Mouse (Mus musculus) CD4-positive, CD25-positive, alpha-beta regulatory T cell, adult 4 months (primary cell): ENCODE measurements around the gene Tut4. TPM values are rescaled to one million over a fixed set of nuclear protein-coding genes. Genes with fewer than 3 reads are reported as not detected.
A peak's percentile ranks its signal among the peaks of the same experiment; 100 is the strongest.

Experiments used
- ATAC-seq: one replicate; pipeline ENCODE4 v1.8.0; 2017
- polyA plus RNA-seq, 2 experiments: library from polyadenylated mRNA; unstranded; fragments of 100-300 nt; shearing (Covaris generic); gene quantifications; one replicate each; pipeline ENCODE4 v1.2.1; 2017

The Tut4 gene
- polyA plus RNA-seq = 10 to 100 TPM; 81.5 to 96.5 TPM

DNA sequence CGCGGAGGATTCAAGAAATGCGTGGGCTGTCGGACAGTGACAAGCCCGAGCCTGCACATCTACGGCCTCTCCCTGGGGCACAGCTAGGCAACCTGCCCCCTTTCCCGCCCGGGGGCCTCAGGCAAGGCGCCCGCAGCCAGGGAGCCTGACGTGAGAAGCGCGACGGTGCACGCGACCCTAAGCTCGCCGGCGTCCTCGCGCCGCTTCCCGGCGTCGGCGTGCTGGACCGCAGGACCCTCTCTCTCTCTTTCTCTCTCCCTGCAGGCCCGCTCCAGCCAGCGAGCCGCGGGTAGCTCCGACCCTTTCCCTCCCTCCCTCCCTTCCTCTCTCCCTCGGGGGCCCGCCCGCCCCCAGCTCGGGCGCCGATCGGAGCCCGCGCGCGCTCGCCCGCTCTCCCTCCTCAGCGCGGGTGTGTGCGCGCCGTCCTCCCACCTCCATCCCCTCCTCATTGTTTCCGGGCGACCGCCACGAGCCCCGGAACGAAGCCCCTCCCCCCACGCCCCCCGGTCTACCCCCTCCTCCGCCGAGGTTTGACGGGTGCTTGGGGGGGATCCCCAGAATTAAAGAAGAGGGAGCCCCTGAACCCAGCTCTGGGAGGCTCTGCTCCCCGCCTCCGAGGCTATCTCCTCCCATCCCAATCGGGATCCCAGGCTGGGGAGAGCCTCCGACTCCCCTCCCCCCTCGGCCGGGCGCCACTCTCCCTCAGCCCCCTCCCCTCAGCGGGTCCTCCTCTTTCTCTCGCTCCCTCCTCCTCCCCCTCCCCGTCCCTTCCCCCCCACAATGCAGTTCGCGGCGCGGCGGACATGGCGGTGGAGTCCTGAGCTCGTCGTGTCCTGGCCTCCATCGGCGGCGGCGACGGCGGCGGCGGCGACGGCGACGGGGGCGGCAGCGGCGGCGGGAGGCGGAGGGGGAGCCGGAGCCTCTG lies at the start of gene Tut4:
Gene Tut4 (plus strand): TSS at position 196 of the 925 bp plus-strand sequence.
- ATAC-seq = peak; percentile 28

DNA sequence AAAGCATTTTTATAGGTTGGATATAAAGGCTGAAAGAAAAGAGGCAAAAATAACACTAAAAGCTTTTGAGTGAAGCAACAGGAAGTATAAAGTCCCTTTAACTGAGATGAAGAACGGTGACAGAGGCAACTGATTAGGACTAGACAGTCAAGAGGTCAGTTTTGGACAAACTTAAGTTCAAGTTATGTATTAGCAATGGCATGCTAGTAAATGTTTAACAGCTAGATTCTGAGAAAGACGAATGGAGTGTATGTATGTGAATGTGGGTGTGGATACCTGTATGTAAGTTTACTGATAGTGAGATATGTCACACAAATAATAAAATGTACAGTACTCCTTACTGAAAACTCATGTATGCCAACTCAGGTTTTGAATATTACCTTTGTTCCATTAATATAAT lies 34.6 kb upstream of the Tut4 start:
- ATAC-seq = no peak

DNA sequence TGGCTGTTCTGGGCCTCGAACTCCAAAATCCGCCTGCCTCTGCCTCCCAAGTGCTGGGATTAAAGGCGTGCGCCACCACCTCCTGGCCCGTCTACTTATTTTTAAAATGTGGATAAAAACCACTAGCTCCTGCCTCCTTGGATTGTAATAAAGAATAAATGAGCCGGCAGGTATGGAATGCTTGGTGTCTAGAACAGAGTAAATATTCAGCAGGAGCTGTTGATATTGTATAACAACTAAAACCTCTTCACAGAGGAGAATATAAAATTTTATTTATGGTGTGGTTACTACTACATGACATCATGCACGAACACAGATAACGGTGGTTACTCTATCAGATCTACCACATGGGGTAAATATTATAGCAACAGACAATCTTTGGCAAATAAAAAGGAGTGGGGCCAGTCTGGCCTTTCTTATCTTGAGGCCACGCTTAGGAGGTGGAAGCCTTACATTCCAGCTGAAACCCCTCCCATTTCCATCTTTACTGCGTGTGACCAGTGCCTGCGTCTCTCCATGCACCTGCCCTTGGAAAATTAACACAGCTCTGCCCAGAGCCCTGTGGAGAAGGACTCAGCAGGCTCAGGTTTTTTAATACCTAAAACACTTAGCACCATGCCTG lies 31.4 kb upstream of the Tut4 start:
- no peak for ATAC-seq

DNA sequence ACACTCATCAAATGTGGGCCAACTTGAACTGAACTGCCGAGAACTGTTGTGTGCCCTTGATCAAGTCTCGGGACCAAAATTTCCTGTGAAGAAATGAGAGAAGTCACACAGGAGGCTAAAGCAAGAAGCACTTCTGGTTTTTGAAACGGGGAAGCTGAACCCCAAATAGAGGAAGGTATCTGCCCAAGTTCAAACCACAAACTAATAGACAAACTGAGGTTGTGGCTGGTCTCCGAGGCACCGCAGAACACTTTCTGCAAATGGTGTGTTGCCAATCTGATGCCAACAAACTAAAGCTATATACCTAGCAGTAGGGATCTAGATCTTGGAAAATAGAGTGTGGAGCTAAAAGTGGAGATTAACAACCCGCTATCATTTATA lies 30.9 kb upstream of the Tut4 start:
- ATAC-seq = no peak

DNA sequence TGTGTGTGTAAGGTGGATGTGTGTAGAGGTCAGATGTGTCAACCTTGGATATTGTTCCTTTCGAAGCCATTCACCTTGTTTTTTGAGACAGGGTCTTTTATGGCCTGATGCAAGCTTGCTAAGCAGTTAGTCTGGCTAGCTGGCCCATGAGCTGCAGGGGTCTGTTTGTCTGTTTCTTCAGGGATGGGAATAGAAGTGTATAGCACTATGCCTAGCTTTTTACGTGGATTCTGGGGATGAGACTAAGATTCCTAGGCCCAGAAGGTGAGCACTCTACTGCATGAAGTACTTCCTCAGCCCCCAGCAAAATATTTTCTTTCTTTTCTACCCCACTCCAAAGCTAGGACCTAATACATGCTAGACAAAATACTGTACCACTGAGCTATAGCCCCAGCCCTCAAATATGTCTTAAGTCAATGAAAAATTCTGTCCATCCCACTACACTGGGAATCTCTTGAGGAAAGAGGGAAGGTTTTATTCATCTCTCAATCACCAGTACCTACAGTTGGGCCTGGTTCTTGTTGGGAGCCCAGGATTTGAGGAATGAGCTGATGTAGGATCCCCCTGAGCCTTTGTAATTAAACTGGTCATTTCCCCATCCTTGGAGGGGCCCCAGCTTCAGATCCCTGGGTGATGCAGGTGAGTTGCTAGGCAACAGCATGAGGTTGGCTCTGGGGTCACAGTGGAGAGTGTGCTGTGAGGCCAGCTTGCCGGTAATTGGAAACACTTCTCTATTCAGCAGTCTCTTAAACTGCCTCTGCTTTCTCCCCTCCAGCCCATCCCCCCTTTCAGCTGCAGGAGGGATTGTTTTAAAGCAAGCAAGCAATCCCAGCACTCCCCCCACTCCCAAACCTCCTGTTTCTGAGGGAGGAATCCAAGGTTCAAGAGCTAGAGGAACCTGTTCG lies 28.3 kb upstream of the Tut4 start:
- ATAC-seq = no peak

DNA sequence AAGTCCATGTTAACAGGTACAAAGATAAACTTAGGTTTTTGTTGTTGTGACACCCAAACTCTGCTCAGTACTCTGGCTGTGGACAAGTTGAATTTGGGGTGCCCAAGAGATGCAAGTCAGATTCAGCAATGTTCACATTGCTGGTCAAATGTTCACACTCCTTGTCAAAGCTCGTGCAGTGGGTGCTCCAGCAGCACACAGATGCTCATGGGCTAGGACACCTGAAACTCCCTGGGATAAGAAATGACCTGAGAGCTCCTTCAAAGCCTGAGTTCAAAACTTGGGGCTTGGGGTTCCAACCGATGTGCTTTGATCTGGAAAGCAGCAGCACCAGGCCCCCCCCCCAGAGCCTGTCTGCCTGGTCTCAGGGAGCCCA lies 27.7 kb upstream of the Tut4 start:
- no peak for ATAC-seq

DNA sequence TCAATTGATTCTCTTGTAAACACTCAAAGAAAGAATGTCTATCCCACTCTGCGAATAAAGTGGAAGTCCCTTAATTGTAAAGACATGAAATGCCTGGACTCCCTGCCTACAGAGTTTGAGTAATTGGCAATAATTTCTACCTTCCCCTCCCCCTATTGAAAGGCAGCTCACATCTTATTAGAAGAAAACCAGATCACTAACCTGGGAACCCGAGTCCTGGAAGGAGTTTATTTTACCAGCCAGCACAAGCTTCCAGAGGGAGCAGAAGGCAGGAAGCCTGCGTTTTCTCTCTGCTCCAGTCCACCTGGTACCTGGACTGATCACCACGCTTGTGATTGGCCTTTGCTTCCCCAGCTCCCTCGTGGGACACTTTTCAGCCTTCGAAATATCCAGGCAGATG lies 25.9 kb upstream of the Tut4 start:
- no peak for ATAC-seq

DNA sequence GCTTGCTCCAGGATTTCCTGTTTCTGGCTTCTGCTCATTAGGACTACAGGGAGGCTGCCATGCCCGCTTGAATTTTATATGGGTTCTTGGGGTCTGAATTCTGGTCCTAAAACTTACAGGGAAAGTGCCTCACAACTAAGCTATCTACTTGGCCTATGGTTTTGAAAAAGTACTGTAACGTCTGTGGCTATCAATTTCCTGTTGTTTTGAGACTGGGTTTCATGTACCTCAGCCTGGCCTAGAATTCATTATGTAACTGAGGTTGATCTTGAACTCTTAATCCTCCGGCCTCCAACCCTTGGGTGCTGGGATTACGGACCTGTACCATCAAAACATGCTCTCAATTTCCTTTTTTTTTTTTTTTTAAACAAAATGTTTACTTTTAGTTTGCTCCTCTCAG lies 25.0 kb upstream of the Tut4 start:
- ATAC-seq = peak; percentile 69

DNA sequence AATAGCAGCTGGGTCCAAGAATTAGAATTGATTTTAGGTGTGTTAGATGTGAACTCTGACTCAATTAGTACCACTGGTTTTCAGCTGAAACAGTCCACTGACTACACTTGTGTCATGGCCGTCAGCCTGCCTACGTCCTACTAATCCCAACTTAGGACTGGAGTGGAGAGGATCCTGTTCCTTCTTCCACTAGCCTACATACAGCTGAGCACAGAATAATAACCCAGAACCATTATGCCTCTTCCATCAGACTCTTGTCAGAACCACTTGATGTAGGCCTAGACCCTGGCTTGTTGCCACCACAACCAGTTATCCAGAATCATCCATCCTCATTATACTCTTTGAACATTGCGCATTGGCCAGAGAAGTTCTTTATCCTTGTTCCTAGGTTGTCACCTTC lies 24.4 kb upstream of the Tut4 start:
- ATAC-seq = no peak

DNA sequence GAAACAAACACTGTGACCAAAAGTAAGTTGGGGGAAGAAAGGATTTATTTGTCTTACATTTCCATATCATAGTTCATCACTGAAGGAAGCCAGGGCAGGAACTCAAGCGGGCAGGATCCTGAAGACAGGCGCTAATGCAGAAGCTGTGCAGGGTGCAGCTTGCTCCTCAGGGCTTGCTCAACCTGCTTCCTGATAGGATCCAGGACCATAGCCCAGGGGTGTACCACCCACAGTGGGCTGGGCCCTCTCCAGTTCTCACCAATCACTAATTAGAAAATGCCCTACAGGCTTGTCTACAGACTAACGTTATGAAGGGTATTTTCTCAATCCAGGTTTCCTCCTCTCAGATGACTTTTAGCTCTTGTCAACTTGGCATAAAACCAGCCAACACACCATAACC lies 23.6 kb upstream of the Tut4 start:
- no peak for ATAC-seq

DNA sequence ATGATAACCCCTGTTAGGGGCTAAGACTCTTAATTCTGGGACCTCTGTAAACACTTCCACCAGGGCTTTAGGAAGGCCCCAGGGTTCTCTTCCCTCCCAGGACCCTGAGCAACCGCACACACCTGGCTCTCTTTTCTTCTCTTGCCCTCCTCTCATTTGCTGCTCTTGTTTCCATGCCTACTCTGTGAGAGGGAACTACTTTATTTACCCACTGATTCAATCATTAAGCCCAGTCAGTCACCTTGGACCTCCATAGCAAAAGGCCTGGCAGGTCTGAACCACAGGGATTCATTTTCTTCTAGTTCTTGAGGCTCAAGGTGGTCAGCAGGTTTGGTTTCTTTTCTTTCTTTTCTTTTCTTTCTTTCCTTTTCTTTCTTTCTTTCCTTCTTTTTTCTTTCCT lies 23.0 kb upstream of the Tut4 start:
- ATAC-seq = no peak

DNA sequence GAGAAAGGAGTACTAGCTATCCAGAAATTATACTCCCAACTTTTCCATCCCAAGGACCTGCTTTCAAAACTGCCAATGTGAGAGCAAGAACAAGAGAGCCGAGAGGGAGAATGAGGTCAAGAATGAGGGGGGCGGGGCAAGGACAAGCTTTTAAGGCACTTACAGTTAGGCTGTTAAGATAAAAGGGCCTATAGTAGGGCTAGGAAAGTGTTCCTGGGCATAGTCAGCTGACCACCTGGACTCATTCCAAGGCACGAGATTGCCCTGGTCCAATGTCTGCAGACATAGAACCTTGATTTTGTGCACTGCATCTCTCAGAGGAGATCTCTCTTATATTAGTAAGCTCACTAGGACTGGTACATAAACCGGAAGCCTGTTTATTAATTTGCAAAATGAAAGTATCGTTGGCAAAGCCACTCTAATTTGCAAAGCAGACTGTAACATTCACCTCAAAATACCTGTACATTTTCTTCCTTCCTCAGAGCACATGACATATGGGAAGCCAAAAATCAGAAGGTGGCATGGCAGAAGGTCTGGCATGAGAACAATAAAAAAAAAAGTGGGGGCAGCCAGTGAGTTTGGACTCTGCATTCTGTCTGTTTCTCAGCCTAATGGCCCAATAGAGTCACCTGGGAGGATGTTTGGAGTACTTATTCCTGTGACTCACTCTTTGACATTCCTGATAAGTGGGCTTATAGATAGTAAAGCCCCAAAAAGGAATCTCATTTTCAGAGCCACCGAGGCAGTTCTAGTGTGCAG lies 21.0 kb upstream of the Tut4 start:
- ATAC-seq = no peak

DNA sequence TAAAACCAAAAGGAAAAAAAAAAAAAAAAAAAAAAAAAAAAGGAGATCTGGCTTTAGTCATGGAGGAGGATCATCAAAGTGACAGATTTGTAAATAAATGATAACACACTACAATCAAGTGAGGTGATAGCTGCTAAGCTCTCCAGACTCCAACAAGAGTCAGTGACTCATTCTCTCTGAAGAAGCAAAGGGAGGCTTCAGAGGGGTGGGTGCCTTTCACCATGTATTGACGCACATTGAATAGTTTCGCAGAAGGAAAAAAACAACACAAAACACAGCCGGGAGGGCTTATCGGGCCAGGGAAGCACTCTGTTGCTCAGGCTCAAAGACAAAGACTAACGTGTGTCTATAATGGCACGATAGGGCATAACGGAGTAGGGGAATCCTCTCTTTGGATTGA lies 11.1 kb upstream of the Tut4 start:
- ATAC-seq = no peak

DNA sequence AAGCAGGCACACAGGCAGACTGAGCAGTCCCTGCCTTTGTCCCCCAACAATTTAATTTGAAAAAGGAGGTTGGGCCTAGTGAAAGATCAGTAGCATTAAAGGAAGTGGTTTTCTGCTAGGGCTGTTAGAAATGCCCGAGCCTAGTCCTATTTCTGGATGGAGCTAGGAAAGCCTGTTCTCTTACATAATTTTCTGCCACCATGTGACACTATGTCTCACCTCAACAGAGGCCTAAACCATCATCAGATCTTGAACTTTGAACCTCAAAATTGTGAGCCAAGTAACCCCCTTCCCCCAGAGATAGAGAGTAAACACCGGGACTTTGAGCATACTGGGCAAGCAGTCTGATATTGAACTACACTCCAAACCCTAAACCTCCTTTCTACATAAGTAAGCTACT lies 3.2 kb upstream of the Tut4 start:
- peak; percentile 3 for ATAC-seq

DNA sequence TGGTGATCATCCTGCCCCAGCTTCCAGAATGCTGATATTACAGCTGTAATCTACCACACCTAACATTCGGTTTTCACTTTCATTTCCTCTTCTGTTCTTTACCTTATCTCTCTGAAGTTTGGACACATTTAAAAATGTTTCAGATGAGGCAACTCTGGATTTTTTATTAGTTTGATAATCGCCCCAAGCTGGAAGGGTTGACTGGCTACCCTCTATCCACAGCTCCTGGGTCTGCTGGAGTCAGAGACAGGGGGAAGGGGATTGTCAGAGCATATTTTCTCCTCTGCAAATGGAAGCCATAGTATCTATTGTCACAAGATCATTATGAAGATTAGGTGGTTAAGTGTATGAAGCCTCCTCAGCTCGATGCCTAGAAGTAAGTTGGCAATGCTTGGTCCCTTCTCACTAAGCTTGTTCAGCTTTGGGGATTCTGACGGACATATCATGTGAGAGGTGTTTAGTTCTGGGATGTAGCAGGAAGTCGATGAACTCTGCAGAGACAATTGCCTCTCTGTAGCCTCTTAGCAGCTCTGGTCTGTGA lies 955 bp upstream of the Tut4 start:
- ATAC-seq = peak; percentile 12

DNA sequence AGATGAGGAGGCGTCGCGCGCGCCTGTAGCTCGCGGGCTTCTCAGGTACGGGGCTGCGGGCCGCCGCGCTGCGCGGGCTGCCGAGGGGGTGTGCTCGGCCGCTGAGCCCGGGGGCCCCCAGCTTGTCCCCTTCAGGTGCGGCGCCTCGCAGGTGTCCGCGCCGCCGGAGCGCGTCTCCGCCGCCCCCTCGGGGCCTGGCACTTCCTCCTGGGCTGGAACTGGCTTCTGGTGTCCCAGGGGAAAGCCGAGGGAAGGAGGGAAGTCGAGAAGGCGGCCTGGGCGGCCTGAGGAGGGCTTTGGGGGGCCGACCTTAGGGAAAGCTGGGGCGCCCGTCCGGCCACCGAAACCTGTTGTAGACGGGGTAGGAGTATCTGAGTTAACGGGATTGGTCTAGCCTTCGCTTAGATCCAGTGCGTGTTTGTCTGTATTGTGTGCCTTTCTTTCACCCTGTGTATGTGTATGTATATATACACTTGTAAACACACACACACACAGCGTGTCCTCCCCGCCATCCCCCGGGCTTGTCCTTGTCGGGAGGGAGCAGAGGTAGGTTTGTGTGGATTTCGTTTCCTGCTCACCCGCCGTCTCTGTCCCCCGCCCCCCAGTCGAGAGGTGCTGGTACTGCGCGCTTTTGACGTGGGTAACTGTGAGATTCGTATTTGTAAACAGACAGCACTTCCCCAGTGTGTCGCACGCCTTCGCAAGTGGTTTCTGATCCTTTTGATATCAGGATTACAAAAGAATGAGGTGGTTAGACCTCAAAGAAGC lies 1.1 kb downstream of the Tut4 start:
- peak; percentile 81 for ATAC-seq

DNA sequence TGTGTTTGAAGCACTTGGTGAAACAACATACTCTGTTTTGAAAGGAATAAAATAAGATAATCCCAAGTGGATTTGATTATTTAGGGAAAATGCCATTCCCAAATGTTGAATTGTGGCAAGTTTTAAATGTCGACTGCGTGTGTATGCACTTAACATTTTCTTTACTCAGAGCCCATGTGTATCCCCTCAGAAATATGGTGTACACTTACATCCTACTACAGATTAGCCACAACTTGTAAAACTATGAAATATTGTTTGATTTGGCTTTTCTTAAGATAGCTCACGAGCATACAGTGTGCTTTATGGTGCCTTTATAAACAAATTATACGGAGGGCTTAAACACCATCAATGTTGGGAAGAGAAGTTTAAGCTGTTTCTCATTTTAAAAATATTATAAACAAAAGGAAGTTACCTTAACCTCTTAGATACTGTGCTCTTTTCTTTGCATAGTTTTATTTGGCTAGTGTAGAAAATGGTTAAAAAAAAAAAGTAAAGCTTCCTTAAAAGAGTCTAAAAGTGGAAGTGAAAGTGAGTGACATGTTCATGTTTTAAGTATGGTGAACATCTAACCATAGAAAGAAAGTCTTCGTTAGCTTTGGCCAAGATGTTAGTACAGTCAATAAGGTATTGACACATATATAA lies 2.2 kb downstream of the Tut4 start:
- ATAC-seq = no peak

DNA sequence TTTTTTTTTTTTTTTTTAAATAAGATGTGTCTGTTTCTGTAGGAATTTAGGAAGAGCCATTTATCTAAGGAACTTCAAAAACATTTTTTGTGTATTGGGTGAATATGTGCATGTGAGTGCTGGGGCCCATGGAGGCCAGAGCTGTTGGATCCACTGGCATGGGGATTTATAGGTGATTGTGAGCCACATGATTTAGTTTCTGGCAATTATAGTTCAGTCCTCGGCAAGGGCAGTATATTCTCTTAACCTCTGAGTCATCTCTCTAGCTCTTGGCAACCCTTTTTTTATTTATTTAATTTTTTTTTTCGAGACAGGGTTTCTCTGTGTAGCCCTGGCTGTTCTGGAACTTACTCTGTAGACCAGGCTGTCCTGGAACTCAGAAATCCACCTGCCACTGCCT lies 14.4 kb downstream of the Tut4 start:
- no peak for ATAC-seq

DNA sequence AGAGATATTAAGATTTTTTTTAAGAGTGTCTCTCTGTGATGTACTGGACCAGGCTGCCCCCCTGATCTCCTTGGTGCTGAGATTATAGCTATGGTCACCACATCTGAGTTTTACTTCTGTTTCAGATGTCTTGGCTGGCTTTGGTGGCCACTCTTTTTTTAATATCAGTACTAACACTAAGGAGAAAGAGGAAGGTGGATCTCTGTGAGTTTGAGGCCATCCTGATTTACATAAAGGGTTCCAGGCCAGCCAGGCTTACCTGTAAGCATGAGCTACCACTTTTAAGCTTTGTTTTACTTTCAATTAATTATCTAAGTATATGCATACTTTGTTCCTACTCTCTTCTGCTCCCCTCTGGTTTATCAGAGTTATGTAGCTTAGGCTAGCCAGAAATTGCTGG lies 23.6 kb downstream of the Tut4 start:
- ATAC-seq = no peak

DNA sequence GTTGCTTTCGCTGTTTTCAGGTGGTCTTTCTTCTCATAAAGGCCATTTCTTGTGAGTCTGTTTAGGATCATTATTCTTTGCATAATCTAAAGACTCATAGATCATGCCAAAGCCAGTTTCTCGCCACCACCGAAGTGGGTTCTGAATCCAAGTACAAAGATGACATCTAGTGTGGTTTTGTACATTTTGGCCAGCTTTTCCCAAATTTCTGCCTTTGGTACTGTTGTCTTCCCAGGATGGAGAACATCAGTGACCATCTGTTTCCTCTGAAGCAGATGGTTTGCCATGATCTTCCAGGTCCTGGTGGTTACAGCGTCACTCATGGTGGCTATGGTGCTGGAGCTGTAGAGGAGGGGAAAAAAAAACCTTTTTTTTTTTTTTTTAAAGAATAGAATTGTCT lies 25.0 kb downstream of the Tut4 start:
- ATAC-seq = no peak

DNA sequence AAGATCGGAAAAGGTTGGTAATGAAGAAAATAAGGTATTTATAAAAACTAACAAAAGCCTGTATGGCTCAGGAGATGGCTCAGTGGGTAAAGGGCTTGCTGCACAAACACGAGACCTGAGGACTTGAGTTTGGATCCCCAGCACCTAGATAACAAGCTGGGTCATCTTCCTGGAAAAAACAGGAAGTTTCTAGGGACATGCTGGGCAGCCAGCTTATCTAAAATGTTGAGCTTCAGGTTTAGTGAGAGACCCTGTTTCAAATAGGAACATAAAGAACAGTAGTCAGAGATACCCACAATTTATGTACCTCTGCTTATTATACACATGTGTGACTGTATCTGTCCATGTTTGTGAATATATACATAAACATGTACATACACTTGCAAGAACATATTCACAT lies 43.8 kb downstream of the Tut4 start:
- ATAC-seq = no peak
